Mouse (Mus musculus): ENCODE measurements around the gene Cd93.

DNA sequence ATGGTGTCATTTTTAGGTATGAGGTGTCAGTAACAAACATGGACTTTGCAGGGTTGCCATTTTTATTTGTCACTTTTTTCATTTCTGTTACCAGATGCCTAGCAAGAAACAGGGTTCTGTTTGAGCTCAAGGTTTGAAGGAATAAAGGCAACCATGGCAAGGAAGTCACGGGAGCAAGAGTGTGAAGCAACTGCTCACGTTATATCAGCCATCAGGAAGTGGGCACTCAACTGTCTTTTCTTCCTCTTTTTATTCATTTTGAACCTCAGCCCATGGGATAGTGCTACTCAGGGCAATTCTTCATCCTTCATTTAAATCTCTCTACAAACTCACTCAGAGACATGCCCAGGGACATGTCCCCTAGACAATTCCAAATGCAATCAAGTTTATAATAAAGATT is 45.5 kb upstream of the Cd93 start:
- TF ChIP-seq CTCF (IDR thresholded peaks at IDR 0.05; ENCODE audit: insufficient read depth, low read length) (no peak), POLR2A (IDR thresholded peaks at IDR 0.05; ENCODE audit: borderline replicate concordance, extremely low read depth, low read depth, low read length) (no peak)

Data from lung, adult 2 months (tissue).